Mouse (Mus musculus) liver, adult 2 months (tissue): ENCODE results near the gene Bco1. TPM values are rescaled to one million over a fixed set of nuclear protein-coding genes. Genes with fewer than 3 reads are reported as not detected.

Source experiments
- DNase-seq: peaks from one replicate; pipeline ENCODE4 v3.0.0-alpha.2; 2011; ENCODE audit warnings: low read depth, low spot score; ENCODE audit errors: extremely low read depth
- H3K27ac ChIP-seq: fragments of 200-500 bp; replicated peaks from 2 replicates; pipeline ENCODE4 v1.5.1; 2012; ENCODE audit warnings: low read depth, mild to moderate bottlenecking, control low read depth, inconsistent platforms, low read length; ENCODE audit not compliant: insufficient read depth
- H3K27me3 ChIP-seq: fragments of 200-500 bp; 2 replicates; pipeline ENCODE4 v1.6.1; 2012; ENCODE audit warnings: mild to moderate bottlenecking, moderate library complexity, low read length, inconsistent platforms; ENCODE audit not compliant: control insufficient read depth, insufficient read depth
- H3K36me3 ChIP-seq: fragments of 200-500 bp; 2 replicates; pipeline ENCODE4 v1.6.1; 2012; ENCODE audit warnings: low read length, inconsistent platforms; ENCODE audit not compliant: control insufficient read depth, insufficient read depth
- H3K4me1 ChIP-seq: fragments of 200-500 bp; 2 replicates; pipeline ENCODE4 v1.6.1; 2011; ENCODE audit warnings: low read length; ENCODE audit not compliant: control insufficient read depth, insufficient read depth
- H3K4me3 ChIP-seq: fragments of 200-500 bp; 2 replicates; pipeline ENCODE4 v1.5.1; 2011; ENCODE audit warnings: low read depth, mild to moderate bottlenecking, control low read depth, low read length, moderate library complexity; ENCODE audit not compliant: insufficient read depth
- H3K79me2 ChIP-seq: fragments of 200-500 bp; 2 replicates; pipeline ENCODE4 v1.6.1; 2012; ENCODE audit warnings: inconsistent platforms, mild to moderate bottlenecking, low read length, moderate library complexity; ENCODE audit not compliant: control insufficient read depth, insufficient read depth
- H3K9ac ChIP-seq: fragments of 200-500 bp; 2 replicates; pipeline ENCODE4 v1.6.1; 2012; ENCODE audit warnings: low read depth, mild to moderate bottlenecking, control low read depth, inconsistent platforms, low read length
- CTCF ChIP-seq: fragments of 200-500 bp; IDR thresholded peaks from 2 replicates; pipeline ENCODE4 v1.5.1; 2011; ENCODE audit warnings: low read depth, low read length, control low read depth
- POLR2A ChIP-seq: fragments of 200-500 bp; IDR thresholded peaks from 2 replicates; pipeline ENCODE4 v1.6.1; 2011; ENCODE audit warnings: low read length, control low read depth; ENCODE audit not compliant: insufficient read depth; ENCODE audit errors: extremely low read depth
- WGBS: fragments of 180-500 bp; shearing (Covaris S2); methylation state at CpG from one replicate; pipeline ENCODE4 v1.1.7; 2018; 5-methylcytosine and 5-hydroxymethylcytosine counted together
- polyA plus RNA-seq: library from polyadenylated mRNA; depleted of rRNA; stranded (reverse); fragments of >200 nt; gene quantifications from 2 replicates; pipeline ENCODE4 v1.2.3, GENCODE M21; 2012
- total RNA-seq: library from RNA; depleted of rRNA; stranded (reverse); fragments of >200 nt; gene quantifications from 2 replicates; pipeline ENCODE4 v1.2.3, GENCODE M21; 2014

The Bco1 gene
- total and polyA plus RNA-seq, 2 experiments = 4.0 to 7.2 TPM

- no peak overlapping the region for H3K27ac ChIP-seq
- no peak for DNase-seq
- no peak overlapping the region for H3K9ac ChIP-seq
- H3K4me3 ChIP-seq = no peak overlapping the region
- H3K36me3 ChIP-seq = no peaks in the 10 kb centered on the region; the same call in 1 of the 2 replicates
- H3K79me2 ChIP-seq = no peaks in the 10 kb centered on the region
- H3K4me1 ChIP-seq = no peaks in the 10 kb centered on the region
- TF ChIP-seq CTCF (no peak), POLR2A (no peak)
- WGBS = 76% methylated on average over 8 of the region's 8 CpGs
- H3K27me3 ChIP-seq = no peaks in the 10 kb centered on the region
Measured at GRCm38 (mm10) chr8:117112261-117112660, 16.6 kb downstream of the Bco1 start.

GRCm38 (mm10) chr8:117115094-117115493 lies 19.4 kb downstream of the Bco1 start:
- no peak overlapping the region for H3K27ac ChIP-seq

GRCm38 (mm10) chr8:117115676-117116446 lies 20.2 kb downstream of the Bco1 start:
- no peak for TF ChIP-seq CTCF
- TF ChIP-seq POLR2A = no peak
- Histone ChIP-seq H3K79me2 (no peaks in the 10 kb centered on the region), H3K27me3 (no peaks in the 10 kb centered on the region), H3K36me3 (no peaks in the 10 kb centered on the region; the same call in 1 of the 2 replicates), H3K4me1 (no peaks in the 10 kb centered on the region), H3K4me3 (no peak overlapping the region), H3K9ac (no peak overlapping the region), H3K27ac (no peak overlapping the region)
- DNase-seq = no peak
- 52% methylated on average over 13 of the region's 13 CpGs for WGBS

More at GRCm38 (mm10) chr8:117115094-117115493, 19.4 kb downstream of the Bco1 start:
- WGBS = 84% methylated on average over 6 of the region's 6 CpGs
- Histone ChIP-seq H3K4me1 (no peaks in the 10 kb centered on the region), H3K27me3 (no peaks in the 10 kb centered on the region), H3K79me2 (no peaks in the 10 kb centered on the region), H3K36me3 (no peaks in the 10 kb centered on the region; the same call in 1 of the 2 replicates), H3K9ac (no peak overlapping the region), H3K4me3 (no peak overlapping the region)
- DNase-seq = no peak
- TF ChIP-seq CTCF = no peak
- TF ChIP-seq POLR2A = no peak

GRCm38 (mm10) chr8:117116534-117116933 lies 20.9 kb downstream of the Bco1 start:
- Histone ChIP-seq H3K27ac (no peak overlapping the region), H3K27me3 (no peaks in the 10 kb centered on the region), H3K79me2 (no peaks in the 10 kb centered on the region), H3K9ac (no peak overlapping the region), H3K4me3 (no peak overlapping the region), H3K4me1 (no peaks in the 10 kb centered on the region), H3K36me3 (no peaks in the 10 kb centered on the region; the same call in 1 of the 2 replicates)
- WGBS = 81% methylated on average over 7 of the region's 7 CpGs
- TF ChIP-seq CTCF (no peak), POLR2A (no peak)
- DNase-seq = no peak

- WGBS = 96% methylated on average over 9 of the region's 9 CpGs
- TF ChIP-seq POLR2A (no peak), CTCF (no peak)
Measured at GRCm38 (mm10) chr8:117118409-117118808, 22.8 kb downstream of the Bco1 start.

GRCm38 (mm10) chr8:117121277-117121676 lies 25.6 kb downstream of the Bco1 start:
- H3K36me3 ChIP-seq = no peaks in the 10 kb centered on the region
- no peaks in the 10 kb centered on the region for H3K27me3 ChIP-seq
- no peak overlapping the region for H3K27ac ChIP-seq
- WGBS = 90% methylated on average over 8 of the region's 8 CpGs
- no peaks in the 10 kb centered on the region for H3K79me2 ChIP-seq
- TF ChIP-seq POLR2A = no peak
- no peak for TF ChIP-seq CTCF
- no peak overlapping the region for H3K9ac ChIP-seq
- no peak overlapping the region for H3K4me3 ChIP-seq
- DNase-seq = no peak
- H3K4me1 ChIP-seq = peaks cover 1% of the 10 kb centered on the region; the same call in 1 of the 2 replicates

More at GRCm38 (mm10) chr8:117118409-117118808, 22.8 kb downstream of the Bco1 start:
- H3K4me1 ChIP-seq = no peaks in the 10 kb centered on the region
- H3K4me3 ChIP-seq = no peak overlapping the region
- no peaks in the 10 kb centered on the region; the same call in 1 of the 2 replicates for H3K36me3 ChIP-seq
- H3K79me2 ChIP-seq = no peaks in the 10 kb centered on the region
- no peak overlapping the region for H3K9ac ChIP-seq
- no peak overlapping the region for H3K27ac ChIP-seq
- no peak for DNase-seq
- no peaks in the 10 kb centered on the region for H3K27me3 ChIP-seq
